Mouse (Mus musculus) hindbrain, embryonic 16.5 days (tissue): ENCODE data around the gene 1700021F05Rik. TPM values are rescaled to one million over a fixed set of nuclear protein-coding genes. Genes with fewer than 3 reads are reported as not detected.
A peak's percentile ranks its signal among the peaks of the same experiment; 100 is the strongest.

ENCODE experiments used
- ATAC-seq: fragments of 200-750 bp; cut with Nextera tagmentation; 2 replicates; pipeline ENCODE4 v1.8.0; 2017; ENCODE audit warnings: moderate TSS enrichment, moderate library complexity
- H3K27ac ChIP-seq: fragments of 300-500 bp; sonication (generic); 2 replicates; pipeline ENCODE4 v1.5.1; 2014; ENCODE audit warnings: low read depth, mild to moderate bottlenecking, control low read depth, low read length, moderate library complexity
- H3K27me3 ChIP-seq: fragments of 300-500 bp; sonication (generic); replicated peaks from 2 replicates; pipeline ENCODE4 v1.6.1; 2014; ENCODE audit warnings: low read length; ENCODE audit not compliant: control insufficient read depth, insufficient read depth
- H3K36me3 ChIP-seq: fragments of 300-500 bp; sonication (generic); 2 replicates; pipeline ENCODE4 v1.6.1; 2014; ENCODE audit warnings: mild to moderate bottlenecking, low read length, moderate library complexity, mixed read lengths; ENCODE audit not compliant: control insufficient read depth, insufficient read depth
- H3K4me1 ChIP-seq: fragments of 300-500 bp; sonication (generic); 2 replicates; pipeline ENCODE4 v1.6.1; 2014; ENCODE audit warnings: low read depth, low read length; ENCODE audit not compliant: control insufficient read depth, insufficient read depth
- H3K4me2 ChIP-seq: fragments of 300-500 bp; sonication (generic); 2 replicates; pipeline ENCODE4 v1.6.1; 2014; ENCODE audit warnings: mild to moderate bottlenecking, low read length, control low read depth, moderate library complexity
- H3K4me3 ChIP-seq: fragments of 300-500 bp; sonication (generic); 2 replicates; pipeline ENCODE4 v1.5.1; 2014; ENCODE audit warnings: mild to moderate bottlenecking, low read length, control low read depth, moderate library complexity
- H3K9ac ChIP-seq: fragments of 300-500 bp; sonication (generic); 2 replicates; pipeline ENCODE4 v1.6.1; 2014; ENCODE audit warnings: low read depth, mild to moderate bottlenecking, control low read depth, low read length, moderate library complexity
- H3K9me3 ChIP-seq: fragments of 300-500 bp; sonication (generic); 2 replicates; pipeline ENCODE4 v1.6.1; 2014; ENCODE audit warnings: mild to moderate bottlenecking, low read length, moderate library complexity; ENCODE audit not compliant: control insufficient read depth
- WGBS: fragments of 180-500 bp; shearing (Covaris S2); extraction: QIAGEN DNeasy Blood & Tissue Kit; methylation state at CpG from one replicate; pipeline ENCODE4 v1.1.7; 2014; 5-methylcytosine and 5-hydroxymethylcytosine counted together
- polyA plus RNA-seq: library from polyadenylated mRNA; unstranded; fragments of >200 nt; fragmentation: Nextera tagmentation; extraction: Ambion mirVana; gene quantifications from 2 replicates; pipeline ENCODE4 v1.2.1, GENCODE M21; 2015

1700021F05Rik gene
- polyA plus RNA-seq, 1 experiment from 2014 or later = 74.9 TPM

DNA sequence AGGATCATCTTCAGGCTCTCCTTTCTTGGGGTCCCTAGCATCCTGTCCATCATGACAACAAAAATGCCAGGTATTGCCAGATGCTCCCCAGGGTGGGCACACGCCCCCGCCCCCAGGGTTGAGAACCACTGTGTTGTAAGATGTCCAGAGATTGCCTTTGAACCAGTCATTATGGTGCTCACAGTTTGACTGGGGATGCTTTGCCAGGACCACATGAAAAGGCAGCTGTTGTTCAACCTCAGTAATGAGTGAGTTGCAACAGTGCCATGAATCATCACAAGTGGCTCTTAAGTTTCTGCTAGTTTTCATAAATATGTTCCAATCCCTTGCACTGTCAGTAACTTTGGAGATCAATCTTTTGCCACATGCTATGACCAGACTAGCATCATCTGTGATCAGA lies 20.8 kb downstream of the 1700021F05Rik start:
- Histone ChIP-seq H3K9ac (no peak overlapping the region), H3K9me3 (no peaks in the 10 kb centered on the region), H3K27ac (no peak overlapping the region), H3K36me3 (no peaks in the 10 kb centered on the region; the same call in 1 of the 2 replicates), H3K4me2 (no peak overlapping the region), H3K27me3 (no peaks in the 10 kb centered on the region), H3K4me3 (no peak overlapping the region), H3K4me1 (no peaks in the 10 kb centered on the region)
- no peak for ATAC-seq
- 100% methylated on average over 2 of the region's 2 CpGs for WGBS

DNA sequence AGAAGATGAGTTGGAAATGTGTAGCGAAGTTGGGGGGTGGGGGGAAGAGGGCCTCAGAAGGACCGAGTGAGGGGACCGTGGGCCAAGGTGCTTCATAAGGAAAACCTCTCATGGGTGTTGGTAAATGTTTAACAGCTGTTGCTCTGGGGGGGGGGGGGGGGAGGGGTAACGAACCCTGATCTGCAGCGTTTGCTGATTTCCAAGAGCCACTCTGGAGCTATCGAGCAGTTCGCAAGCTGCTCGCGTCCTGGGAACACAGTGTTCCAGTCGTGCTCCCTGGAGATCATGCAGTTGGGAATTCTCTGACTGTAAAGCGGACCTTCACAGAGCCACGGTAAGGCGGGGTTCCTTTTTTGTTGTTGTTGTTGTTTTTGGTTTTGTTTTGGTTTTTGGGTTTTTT lies 22.4 kb downstream of the 1700021F05Rik start:
- Histone ChIP-seq H3K27ac (no peak overlapping the region), H3K9ac (no peak overlapping the region), H3K4me1 (no peaks in the 10 kb centered on the region), H3K4me3 (no peak overlapping the region), H3K36me3 (0 out of 2 replicates have a peak, but pooled peaks cover 3% of the 10 kb centered on the region), H3K27me3 (no peaks in the 10 kb centered on the region), H3K9me3 (no peaks in the 10 kb centered on the region), H3K4me2 (no peak overlapping the region)
- ATAC-seq = no peak
- 65% methylated on average over 12 of the region's 13 CpGs for WGBS

DNA sequence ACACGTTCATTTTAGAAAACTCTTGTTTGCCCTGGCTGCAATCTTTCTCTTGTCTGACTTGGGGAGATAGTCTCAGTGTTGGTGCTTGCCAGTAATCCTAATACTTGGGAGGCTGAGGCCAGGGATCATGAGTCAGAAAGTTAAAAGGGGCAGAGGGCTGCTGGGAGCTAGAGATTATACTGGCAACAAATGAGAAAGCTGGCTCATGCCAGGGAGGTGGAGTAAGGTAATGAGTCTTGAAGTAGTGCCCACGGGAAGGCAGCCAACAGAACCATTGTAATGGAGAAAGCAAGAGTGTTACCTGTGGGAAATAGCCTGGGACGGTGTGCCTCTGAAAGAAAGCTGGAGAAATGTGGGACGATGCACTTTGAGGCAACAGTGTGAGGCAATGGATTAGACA lies 23.0 kb downstream of the 1700021F05Rik start:
- no peak overlapping the region for H3K4me2 ChIP-seq
- H3K27me3 ChIP-seq = no peaks in the 10 kb centered on the region
- 51% methylated on average over 4 of the region's 4 CpGs for WGBS
- no peak overlapping the region for H3K27ac ChIP-seq
- 0 out of 2 replicates have a peak, but pooled peaks have one; percentile 24 for ATAC-seq
- H3K9me3 ChIP-seq = no peaks in the 10 kb centered on the region
- no peaks in the 10 kb centered on the region for H3K4me1 ChIP-seq
- H3K9ac ChIP-seq = no peak overlapping the region
- H3K4me3 ChIP-seq = no peak overlapping the region
- peaks cover 7% of the 10 kb centered on the region for H3K36me3 ChIP-seq

- no peaks in the 10 kb centered on the region for H3K27me3 ChIP-seq
- WGBS = 72% methylated on average over 6 of the region's 6 CpGs
- no peak overlapping the region for H3K4me2 ChIP-seq
- ATAC-seq = no peak
- no peak overlapping the region for H3K4me3 ChIP-seq
- H3K9ac ChIP-seq = no peak overlapping the region
- no peak overlapping the region for H3K27ac ChIP-seq
- peaks cover 8% of the 10 kb centered on the region for H3K36me3 ChIP-seq
- no peaks in the 10 kb centered on the region for H3K4me1 ChIP-seq
- no peaks in the 10 kb centered on the region for H3K9me3 ChIP-seq
Measured at GRCm38 (mm10) chr10:43516992-43517660, 23.7 kb downstream of the 1700021F05Rik start.

- ATAC-seq = no peak
- Histone ChIP-seq H3K27ac (no peak overlapping the region), H3K4me2 (no peak overlapping the region), H3K4me1 (no peaks in the 10 kb centered on the region), H3K4me3 (no peak overlapping the region), H3K9ac (no peak overlapping the region), H3K27me3 (no peaks in the 10 kb centered on the region), H3K36me3 (peaks cover 24% of the 10 kb centered on the region), H3K9me3 (no peaks in the 10 kb centered on the region)
- WGBS = 93% methylated on average over 10 of the region's 10 CpGs
Measured at GRCm38 (mm10) chr10:43512976-43513375, 27.8 kb downstream of the 1700021F05Rik start.

- peaks cover 26% of the 10 kb centered on the region for H3K36me3 ChIP-seq
- no peak for ATAC-seq
- no peak overlapping the region for H3K4me2 ChIP-seq
- no peaks in the 10 kb centered on the region for H3K27me3 ChIP-seq
- no peaks in the 10 kb centered on the region for H3K4me1 ChIP-seq
- H3K4me3 ChIP-seq = no peak overlapping the region
- no peak overlapping the region for H3K27ac ChIP-seq
- H3K9ac ChIP-seq = no peak overlapping the region
- H3K9me3 ChIP-seq = no peaks in the 10 kb centered on the region
- 95% methylated on average over 7 of the region's 7 CpGs for WGBS
Measured at GRCm38 (mm10) chr10:43509228-43509627, 31.6 kb downstream of the 1700021F05Rik start.

GRCm38 (mm10) chr10:43507051-43507450 lies 33.7 kb downstream of the 1700021F05Rik start:
- WGBS = 72% methylated on average over 4 of the region's 4 CpGs

GRCm38 (mm10) chr10:43504291-43504690 lies 36.5 kb downstream of the 1700021F05Rik start:
- H3K36me3 ChIP-seq = peaks cover 2% of the 10 kb centered on the region; the same call in 1 of the 2 replicates
- WGBS = 60% methylated on average over 1 of the region's 1 CpGs
- no peak overlapping the region for H3K4me3 ChIP-seq
- H3K4me2 ChIP-seq = no peak overlapping the region
- H3K27ac ChIP-seq = no peak overlapping the region
- H3K9me3 ChIP-seq = no peaks in the 10 kb centered on the region
- no peaks in the 10 kb centered on the region for H3K4me1 ChIP-seq
- H3K9ac ChIP-seq = no peak overlapping the region
- no peak for ATAC-seq
- no peaks in the 10 kb centered on the region for H3K27me3 ChIP-seq

More at GRCm38 (mm10) chr10:43507051-43507450, 33.7 kb downstream of the 1700021F05Rik start:
- Histone ChIP-seq H3K4me2 (no peak overlapping the region), H3K4me3 (no peak overlapping the region), H3K9me3 (no peaks in the 10 kb centered on the region), H3K4me1 (no peaks in the 10 kb centered on the region), H3K36me3 (peaks cover 18% of the 10 kb centered on the region), H3K9ac (no peak overlapping the region), H3K27me3 (no peaks in the 10 kb centered on the region), H3K27ac (no peak overlapping the region)
- no peak for ATAC-seq

DNA sequence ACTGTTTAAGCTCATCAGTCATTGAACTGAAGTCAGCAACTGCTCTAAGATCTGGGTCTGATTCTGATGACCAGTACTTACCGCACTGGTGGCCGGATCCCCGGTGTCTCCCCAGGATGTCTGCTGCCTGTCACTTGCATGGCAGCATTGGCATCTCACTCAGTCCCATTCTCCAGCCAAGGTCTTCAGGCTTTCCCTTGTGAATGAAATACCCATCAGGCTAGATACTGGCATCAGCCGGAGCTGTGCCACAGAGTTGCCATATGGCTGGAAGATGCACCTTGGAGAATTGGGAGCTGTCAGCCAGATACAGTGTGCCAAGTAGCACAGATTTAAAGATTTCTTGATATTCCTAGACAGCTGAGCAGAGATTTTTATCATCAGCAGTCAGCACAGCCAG lies 38.2 kb downstream of the 1700021F05Rik start:
- ATAC-seq = peak; percentile 77
- Histone ChIP-seq H3K36me3 (peaks cover 6% of the 10 kb centered on the region), H3K4me1 (no peaks in the 10 kb centered on the region), H3K9me3 (no peaks in the 10 kb centered on the region), H3K4me2 (no peak overlapping the region), H3K4me3 (no peak overlapping the region), H3K9ac (no peak overlapping the region), H3K27me3 (no peaks in the 10 kb centered on the region), H3K27ac (no peak overlapping the region)
- WGBS = 76% methylated on average over 4 of the region's 4 CpGs
